Mouse (Mus musculus): ENCODE results near the gene Erv3. TPM values are rescaled to one million over a fixed set of nuclear protein-coding genes. Genes with fewer than 3 reads are reported as not detected.

Gene Erv3
- under 1 TPM; 0.09 to 0.19 TPM for total RNA-seq (2021)
- long read RNA-seq, experiment 1, result 0 reads
- long read RNA-seq, experiment 2, result 0 reads

DNA sequence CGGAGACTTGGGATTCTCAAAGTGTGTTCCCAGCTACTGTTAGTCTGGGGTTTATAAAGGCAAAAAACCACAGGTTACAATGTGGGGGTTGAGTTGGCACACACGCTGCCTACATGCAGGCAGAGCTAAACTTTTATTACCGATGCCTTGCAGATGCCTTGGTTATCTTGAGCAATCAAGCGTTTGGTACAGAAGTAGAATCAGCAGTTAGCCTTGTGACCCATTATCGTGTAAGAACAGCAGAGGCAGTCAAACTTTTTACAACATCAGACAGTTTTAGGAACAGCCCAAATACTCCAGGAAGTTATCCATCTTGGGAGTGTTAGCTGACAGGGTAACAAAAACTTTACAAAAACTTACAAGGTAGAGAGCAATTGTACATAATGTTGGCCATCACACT, at the start of gene Erv3:
Erv3 (minus strand) TSS at position 27 of the 400 bp plus-strand sequence.
- Histone ChIP-seq H3K27ac (no peak within 1 kb of the TSS), H3K4me3 (no peak within 1 kb of the TSS)
- no peak for DNase-seq (ENCODE audit: extremely low spot score in 1 of 2, low spot score in 2 of 2)
- no peak for TF ChIP-seq CTCF (IDR thresholded peaks at IDR 0.05)
- intact Hi-C loops (cut with DNase I), result no loop called here

DNA sequence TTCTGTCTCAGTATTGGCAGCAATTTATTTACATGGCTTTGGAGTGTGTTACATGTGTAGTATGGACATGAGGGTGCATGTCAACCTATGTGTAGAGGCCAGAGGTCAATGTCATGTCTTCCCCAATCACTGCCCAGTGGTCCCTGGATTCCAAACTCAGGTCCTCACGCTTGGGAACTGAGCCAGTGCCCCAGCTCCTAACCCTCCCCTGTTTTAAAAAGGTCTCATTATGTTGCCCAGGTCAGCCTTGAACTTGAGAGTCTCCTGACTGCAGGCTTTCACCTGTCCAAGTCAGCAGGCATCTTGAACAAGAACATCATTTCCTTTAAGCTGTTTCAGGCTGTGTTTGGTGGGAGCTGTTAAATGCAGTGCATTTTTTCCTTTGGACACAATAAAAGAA, 49.4 kb upstream of the Erv3 start:
- no peak overlapping the region for H3K4me3 ChIP-seq
- intact Hi-C loops (cut with DNase I), result no loop called here
- peak overlapping the region; percentile 74 for H3K27ac ChIP-seq
- no peak for DNase-seq (ENCODE audit: extremely low spot score in 1 of 2, low spot score in 2 of 2)
- TF ChIP-seq CTCF (IDR thresholded peaks at IDR 0.05), result no peak

DNA sequence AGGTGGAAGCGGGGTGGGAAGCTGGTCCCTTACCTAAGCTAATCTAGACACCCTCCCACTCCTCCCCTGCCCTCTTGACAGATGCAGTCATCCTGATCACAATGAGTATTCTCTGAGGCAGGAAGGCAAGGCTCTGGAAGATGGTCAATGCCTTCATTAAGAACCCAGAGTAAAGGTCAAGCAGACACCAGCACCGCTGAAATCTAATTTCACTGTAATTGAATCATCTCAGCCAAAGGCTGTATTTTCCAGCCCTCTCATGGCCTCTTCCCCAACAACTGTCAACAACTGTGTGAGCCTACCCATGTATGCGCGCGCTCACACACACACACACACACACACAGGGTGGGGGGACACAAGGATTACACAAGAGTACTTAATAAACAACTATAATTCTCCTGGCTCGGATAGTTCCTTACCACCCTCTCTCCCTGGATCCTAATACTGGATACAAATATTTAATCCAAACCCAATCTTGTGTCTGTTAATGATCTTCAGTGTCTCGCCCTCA, 48.9 kb upstream of the Erv3 start:
- intact Hi-C loops (cut with DNase I), result no loop called here
- Histone ChIP-seq H3K27ac (no peak overlapping the region; the same call in 1 of the 2 replicates), H3K4me3 (no peak overlapping the region)
- DNase-seq (ENCODE audit: extremely low spot score in 1 of 2, low spot score in 2 of 2), result no peak
- TF ChIP-seq CTCF (IDR thresholded peaks at IDR 0.05), result no peak

DNA sequence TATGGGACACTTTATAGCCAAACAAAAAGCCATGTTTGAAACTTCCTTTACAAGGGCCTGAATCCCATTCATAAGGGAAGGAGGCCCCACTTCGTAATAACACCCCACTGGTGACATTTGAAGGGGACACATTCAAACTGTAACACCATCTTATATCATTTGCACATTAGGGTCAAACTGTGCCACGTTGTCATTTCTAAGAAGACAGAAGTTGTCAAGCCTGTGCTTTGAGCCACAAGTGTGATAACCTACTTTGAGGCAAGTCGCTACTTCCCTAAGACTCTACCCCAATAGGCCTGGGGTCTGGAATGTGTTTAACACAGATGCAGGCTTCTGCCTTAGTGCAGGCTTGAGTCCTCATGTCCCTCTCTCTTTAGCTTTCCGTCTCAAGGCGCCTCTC, 47.8 kb upstream of the Erv3 start:
- intact Hi-C loops (cut with DNase I), result no loop called here
- Histone ChIP-seq H3K4me3 (no peak overlapping the region), H3K27ac (no peak overlapping the region)
- DNase-seq (ENCODE audit: extremely low spot score in 1 of 2, low spot score in 2 of 2), result no peak
- no peak for TF ChIP-seq CTCF (IDR thresholded peaks at IDR 0.05)

DNA sequence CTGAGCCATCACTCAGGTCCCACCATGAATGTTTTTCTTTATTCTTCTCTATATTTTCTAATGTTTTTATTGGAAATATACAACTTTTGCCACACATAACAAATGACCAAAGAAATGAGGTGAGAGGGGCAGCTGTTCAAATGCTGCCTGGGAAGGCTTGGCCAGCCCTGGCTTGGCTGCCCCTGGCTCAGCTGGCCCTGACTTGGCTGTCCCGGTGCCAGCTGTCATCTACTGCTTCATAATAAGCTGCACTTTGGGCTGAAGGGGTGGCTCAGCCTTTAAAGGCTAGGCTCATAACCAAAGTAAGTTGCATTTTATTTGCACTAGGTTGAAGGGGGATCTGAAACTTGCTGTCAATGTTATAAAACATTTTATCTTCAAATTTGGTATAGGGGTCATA, 47.3 kb upstream of the Erv3 start:
- H3K4me3 ChIP-seq, result no peak overlapping the region
- no peak for DNase-seq (ENCODE audit: extremely low spot score in 1 of 2, low spot score in 2 of 2)
- no peak for TF ChIP-seq CTCF (IDR thresholded peaks at IDR 0.05)
- H3K27ac ChIP-seq, result no peak overlapping the region
- intact Hi-C loops (cut with DNase I), result no loop called here

DNA sequence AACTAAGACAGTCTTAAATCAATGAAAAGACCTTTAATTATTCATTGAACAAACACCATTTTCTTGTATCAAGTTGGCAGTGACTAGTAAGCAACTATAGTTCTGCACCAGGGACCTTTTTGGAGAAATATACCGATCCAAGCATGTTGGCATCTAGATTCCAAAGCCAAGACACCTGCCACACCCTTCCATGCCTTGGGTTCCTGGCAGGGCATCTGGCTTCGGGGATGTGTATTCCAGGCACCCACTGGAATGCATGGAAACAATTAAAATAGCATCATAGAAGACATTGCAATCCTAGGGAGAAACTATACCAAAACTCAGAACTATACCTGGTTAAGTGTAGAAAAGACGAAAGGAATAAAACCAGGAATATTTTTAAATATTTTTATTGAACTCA, 46.7 kb upstream of the Erv3 start:
- TF ChIP-seq CTCF (IDR thresholded peaks at IDR 0.05), result no peak
- intact Hi-C loops (cut with DNase I), result no loop called here

DNA sequence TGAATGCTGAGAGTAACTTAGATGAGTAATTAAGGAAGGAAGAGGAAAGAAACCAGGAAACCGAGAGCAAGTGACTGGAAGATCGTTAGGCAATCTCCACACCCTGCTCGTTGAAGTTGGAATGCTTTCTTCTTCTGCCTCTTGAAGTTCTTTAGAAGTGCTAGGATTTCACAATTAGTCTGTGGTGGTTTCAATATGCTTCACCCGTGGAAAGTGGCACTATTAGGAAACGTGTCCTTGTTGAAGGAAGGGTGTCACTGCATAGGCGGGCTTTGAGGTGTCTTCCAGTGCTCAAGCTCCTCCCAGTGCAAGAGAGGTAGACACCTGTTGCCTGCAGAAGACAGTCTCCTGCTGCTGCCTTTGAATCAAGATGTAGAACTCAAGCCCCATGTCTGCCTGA, 46.2 kb upstream of the Erv3 start:
- Histone ChIP-seq H3K27ac (no peak overlapping the region), H3K4me3 (no peak overlapping the region)
- DNase-seq (ENCODE audit: extremely low spot score in 1 of 2, low spot score in 2 of 2), result no peak
- no peak for TF ChIP-seq CTCF (IDR thresholded peaks at IDR 0.05)
- intact Hi-C loops (cut with DNase I), result no loop called here

More for the DNA sequence above, 46.7 kb upstream of the Erv3 start:
- DNase-seq (ENCODE audit: extremely low spot score in 1 of 2, low spot score in 2 of 2), result no peak
- Histone ChIP-seq H3K4me3 (no peak overlapping the region), H3K27ac (no peak overlapping the region)

DNA sequence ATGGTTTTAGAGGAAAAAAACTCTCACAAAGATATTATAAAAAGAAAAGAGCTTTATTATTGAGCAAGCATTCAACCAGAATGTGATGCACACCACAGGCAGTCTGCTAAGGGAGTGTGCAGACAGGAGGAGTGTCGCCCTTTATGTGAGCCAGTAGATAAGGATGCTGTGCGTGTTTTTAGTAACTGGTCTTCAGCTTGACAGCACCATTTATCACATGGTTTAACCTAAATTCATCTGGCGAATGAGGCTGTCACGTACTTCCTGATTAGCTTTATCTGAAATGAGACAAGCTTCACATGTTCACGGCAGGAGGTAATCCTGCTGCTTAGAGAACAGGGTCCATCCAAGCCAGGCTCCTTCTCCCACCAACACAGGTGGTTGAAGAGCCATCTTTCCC, 45.5 kb upstream of the Erv3 start:
- no peak for TF ChIP-seq CTCF (IDR thresholded peaks at IDR 0.05)

DNA sequence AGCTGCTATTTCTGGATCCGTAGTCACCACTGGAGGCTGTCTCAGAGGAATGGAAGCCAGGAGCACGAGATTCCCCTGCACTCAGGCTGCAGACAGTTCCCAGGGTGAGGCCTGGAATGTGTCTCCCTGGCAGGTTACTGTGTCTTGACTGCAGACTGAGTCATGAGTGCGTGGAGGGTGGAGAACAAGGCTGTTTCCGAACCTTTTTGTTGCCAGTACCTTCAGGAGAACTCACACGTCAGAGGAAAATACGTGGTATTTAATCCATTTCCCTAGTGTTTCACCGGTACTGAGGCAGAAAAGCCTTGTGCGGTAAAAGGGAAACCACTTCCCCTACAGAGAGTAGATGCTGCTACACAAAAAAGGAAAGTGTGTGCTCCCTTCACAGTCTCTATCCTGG, 43.3 kb upstream of the Erv3 start:
- no peak for TF ChIP-seq CTCF (IDR thresholded peaks at IDR 0.05)
- peak; percentile 32 to 37 for DNase-seq (ENCODE audit: extremely low spot score in 1 of 2, low spot score in 2 of 2)
- intact Hi-C loops (cut with DNase I), result no loop called here
- Histone ChIP-seq H3K4me3 (no peak overlapping the region), H3K27ac (peak overlapping the region; percentile 63; the same call in 1 of the 2 replicates)

More for the DNA sequence above, 45.5 kb upstream of the Erv3 start:
- Histone ChIP-seq H3K27ac (no peak overlapping the region), H3K4me3 (no peak overlapping the region)
- intact Hi-C loops (cut with DNase I), result no loop called here
- no peak for DNase-seq (ENCODE audit: extremely low spot score in 1 of 2, low spot score in 2 of 2)

DNA sequence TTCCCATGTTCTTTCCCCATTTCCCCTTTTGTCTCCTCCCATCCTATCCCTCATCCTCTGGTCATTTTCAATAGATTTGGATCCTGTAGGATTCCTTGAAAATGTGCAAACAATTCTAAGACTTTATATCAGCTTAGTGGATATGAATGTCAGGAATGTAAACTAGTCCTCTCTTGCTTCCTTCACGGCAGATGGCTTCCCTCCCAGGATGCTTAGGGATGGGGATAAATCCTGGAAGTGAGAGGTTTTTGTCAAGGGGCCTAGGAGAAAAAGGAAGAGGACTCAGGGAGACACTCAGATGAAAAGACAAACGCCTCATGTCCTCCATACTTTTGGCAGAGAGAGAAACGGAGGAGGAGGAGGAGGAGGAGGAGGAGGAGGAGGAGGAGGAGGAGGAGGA, 42.9 kb upstream of the Erv3 start:
- no peak for DNase-seq (ENCODE audit: extremely low spot score in 1 of 2, low spot score in 2 of 2)
- no peak for TF ChIP-seq CTCF (IDR thresholded peaks at IDR 0.05)
- intact Hi-C loops (cut with DNase I), result no loop called here
- Histone ChIP-seq H3K27ac (no peak overlapping the region; the same call in 1 of the 2 replicates), H3K4me3 (no peak overlapping the region)

DNA sequence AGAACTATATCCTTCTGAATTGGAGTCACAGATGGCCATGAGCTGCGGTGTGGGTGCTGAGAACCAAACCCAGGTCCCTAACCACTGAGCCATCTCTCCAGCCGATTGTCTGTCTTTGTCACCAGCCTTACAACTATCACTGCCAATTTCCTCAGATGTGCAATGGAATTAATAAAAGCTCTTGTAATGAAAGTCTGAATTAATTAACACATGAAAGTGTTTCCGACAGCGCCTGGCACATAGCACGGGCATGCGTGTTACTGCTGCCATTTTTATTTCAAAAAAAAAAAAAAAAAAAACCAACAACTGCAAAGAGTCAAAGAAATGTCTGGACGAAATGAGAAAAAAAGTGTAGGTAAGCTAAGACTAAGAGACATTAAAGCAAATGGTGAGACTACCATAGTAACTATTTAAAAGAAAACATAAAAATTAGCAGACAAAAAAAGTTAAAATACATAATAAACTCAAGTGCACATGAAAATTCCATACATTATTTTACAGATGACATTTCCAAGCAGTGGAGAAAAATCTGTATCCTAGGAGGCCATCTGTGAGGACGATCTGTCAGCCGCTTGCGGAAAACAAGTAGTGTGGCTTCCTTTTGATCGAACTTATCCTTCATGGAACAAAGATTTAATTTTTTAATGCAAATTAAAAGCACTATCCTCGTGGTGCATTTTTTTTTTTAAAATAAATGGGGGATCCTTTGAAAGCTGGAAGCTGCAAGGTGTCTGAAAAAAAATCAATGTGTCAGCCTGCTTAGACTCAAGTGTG, 38.0 kb upstream of the Erv3 start:
- no peak for DNase-seq (ENCODE audit: extremely low spot score in 1 of 2, low spot score in 2 of 2)
- Histone ChIP-seq H3K27ac (no peak overlapping the region), H3K4me3 (no peak overlapping the region)
- TF ChIP-seq CTCF (IDR thresholded peaks at IDR 0.05), result no peak
- intact Hi-C loops (cut with DNase I), result no loop called here

DNA sequence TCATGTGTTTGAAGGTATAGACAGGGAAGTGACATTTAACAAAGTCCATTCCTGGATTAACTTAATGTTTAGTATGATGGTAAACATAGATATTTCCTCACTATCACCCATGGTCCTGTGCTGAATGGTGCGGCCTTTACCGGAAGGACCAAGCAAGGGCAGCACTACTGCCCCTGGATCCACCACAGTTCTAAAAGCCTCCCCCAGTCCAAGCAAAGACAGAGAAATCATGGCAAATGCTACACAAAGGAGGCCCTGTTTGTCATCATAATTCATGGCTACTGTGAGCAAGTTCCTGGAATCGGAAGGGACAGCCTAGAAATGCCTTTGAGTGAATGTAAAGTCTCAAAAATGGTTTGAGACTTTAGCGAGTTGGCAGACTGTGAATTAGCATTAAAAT, 36.5 kb upstream of the Erv3 start:
- no peak for DNase-seq (ENCODE audit: extremely low spot score in 1 of 2, low spot score in 2 of 2)
- intact Hi-C loops (cut with DNase I), result no loop called here
- no peak overlapping the region for H3K4me3 ChIP-seq
- no peak overlapping the region for H3K27ac ChIP-seq
- TF ChIP-seq CTCF (IDR thresholded peaks at IDR 0.05), result no peak

DNA sequence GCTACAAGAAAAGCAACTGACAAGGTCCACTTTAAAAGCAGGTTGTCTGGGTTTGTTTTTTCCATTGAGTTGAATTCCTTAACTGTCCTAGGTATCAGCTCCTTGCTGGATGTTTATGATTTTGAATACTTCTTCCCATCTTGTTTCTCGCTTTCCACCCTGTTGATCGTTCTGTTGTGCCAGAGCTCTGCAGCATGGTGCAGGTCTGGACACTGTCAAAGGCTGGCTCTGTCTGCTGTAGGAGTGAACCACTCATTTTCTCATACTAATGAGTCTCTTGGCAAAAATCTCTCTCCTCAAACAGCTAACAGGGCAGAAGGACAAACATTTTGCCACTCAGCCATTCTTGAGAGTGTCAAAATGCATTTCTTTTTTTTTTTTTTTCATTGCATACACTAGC, 35.6 kb upstream of the Erv3 start:
- H3K27ac ChIP-seq, result peak overlapping the region; percentile 32
- TF ChIP-seq CTCF (IDR thresholded peaks at IDR 0.05), result no peak

More for the DNA sequence above, 35.6 kb upstream of the Erv3 start:
- no peak overlapping the region for H3K4me3 ChIP-seq
- intact Hi-C loops (cut with DNase I), result no loop called here
- DNase-seq (ENCODE audit: extremely low spot score in 1 of 2, low spot score in 2 of 2), result no peak
